8 mouse cellular contexts compared by ENCODE assay signal in the genomic region with DNA sequence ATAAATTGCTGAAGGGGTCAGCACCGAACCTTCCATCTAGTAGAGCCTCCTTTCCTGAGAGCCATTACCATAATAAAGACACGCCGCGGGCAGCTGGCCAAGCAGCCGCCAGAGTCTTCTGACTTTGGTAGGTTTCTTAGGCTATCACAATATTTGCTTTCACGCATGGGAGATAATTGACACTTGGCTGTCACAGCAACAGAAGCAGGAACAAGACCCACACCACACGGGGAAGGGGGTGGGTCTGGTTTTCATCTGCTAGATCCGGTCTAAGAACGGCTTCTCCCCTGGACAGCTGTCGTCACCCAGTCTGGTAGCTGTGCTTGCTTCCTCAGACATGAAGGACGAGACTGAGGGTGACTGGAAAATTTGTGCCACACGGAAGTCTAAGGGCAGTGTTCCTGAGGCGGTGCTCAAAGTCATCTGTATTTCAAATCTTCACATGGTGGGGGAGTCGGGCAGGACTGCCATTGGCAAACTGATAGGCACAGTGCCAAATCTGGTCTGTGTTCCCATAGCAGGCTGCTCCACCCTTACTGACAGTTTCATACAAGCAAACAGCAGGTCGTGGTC.
A peak's percentile ranks its signal among the peaks of the same experiment; 100 is the strongest.
DNase-seq lines count a peak whose midpoint lies in the region; ATAC-seq and TF ChIP-seq lines count a peak whose summit lies in the region.

No protein-coding gene starts in this region.

- no peak for TF ChIP-seq CTCF in kidney, postnatal 0 days (IDR thresholded peaks at IDR 0.05; ENCODE audit: low read depth)

- no peak overlapping the region for H3K27ac ChIP-seq in neural tube, embryonic 15.5 days (replicated peaks)
- no peak overlapping the region for H3K27ac ChIP-seq in kidney, postnatal 0 days

- no peak overlapping the region for H3K9ac ChIP-seq in neural tube, embryonic 15.5 days (replicated peaks)
- no peak overlapping the region for H3K9ac ChIP-seq in kidney, postnatal 0 days (ENCODE audit: low read depth, low read length)

- no peaks in the 10 kb centered on the region for H3K36me3 ChIP-seq in neural tube, embryonic 15.5 days
- H3K36me3 ChIP-seq in kidney, postnatal 0 days (ENCODE audit: insufficient read depth, low read length) = no peaks in the 10 kb centered on the region

- no peak for ATAC-seq in neural tube, embryonic 15.5 days (ENCODE audit: low FRiP score)
- ATAC-seq in kidney, postnatal 0 days (replicated peaks; ENCODE audit: low FRiP score, low read depth) = peak; percentile 86

- H3K27me3 ChIP-seq in neural tube, embryonic 15.5 days (replicated peaks) = no peaks in the 10 kb centered on the region
- no peaks in the 10 kb centered on the region for H3K27me3 ChIP-seq in kidney, postnatal 0 days (ENCODE audit: insufficient read depth, low read length)

- no peak overlapping the region for H3K4me3 ChIP-seq in neural tube, embryonic 15.5 days (replicated peaks)
- no peak overlapping the region for H3K4me3 ChIP-seq in kidney, postnatal 0 days (replicated peaks; ENCODE audit: low read depth, low read length)

- no peaks in the 10 kb centered on the region for H3K9me3 ChIP-seq in neural tube, embryonic 15.5 days (replicated peaks)
- H3K9me3 ChIP-seq in kidney, postnatal 0 days (replicated peaks; ENCODE audit: low read length) = no peaks in the 10 kb centered on the region

- H3K4me2 ChIP-seq in neural tube, embryonic 15.5 days = no peak overlapping the region
- peak overlapping the region; percentile 41 for H3K4me2 ChIP-seq in kidney, postnatal 0 days (ENCODE audit: low read length)

- 0 out of 2 replicates have a peak, but pooled peaks cover 4% of the 10 kb centered on the region for H3K4me1 ChIP-seq in neural tube, embryonic 15.5 days
- no peaks in the 10 kb centered on the region for H3K4me1 ChIP-seq in kidney, postnatal 0 days (replicated peaks; ENCODE audit: insufficient read depth, low read length)

- 48% methylated on average over 15 of the region's 15 CpGs for WGBS in neural tube, embryonic 15.5 days
- WGBS in kidney, postnatal 0 days = 17% methylated on average over 15 of the region's 15 CpGs

- DNase-seq in adrenal gland, postnatal 14 days = peak; percentile 35
- no peak for DNase-seq in adrenal gland, adult 8-10 months
- DNase-seq in neural tube, embryonic 10.5 days (ENCODE audit: extremely low spot score, low spot score) = peak; percentile 20
- peak; percentile 48 for DNase-seq in kidney, postnatal 0 days (ENCODE audit: low spot score)
- DNase-seq in urinary bladder, postnatal 36 days (ENCODE audit: low spot score in 2 of 2) = peak; percentile 64 to 72
- DNase-seq in right cerebral cortex, adult 2 months (ENCODE audit: low spot score in 2 of 2) = no peak
- no peak for DNase-seq in cerebellum, postnatal 36 days

Comparison
In these comparisons a context has a peak if more than half of its experiments do, and no peak if none do; other contexts are left out.
1. DNase-seq: peak in adrenal gland, postnatal 14 days (single experiment), neural tube, embryonic 10.5 days (single experiment), kidney, postnatal 0 days (single experiment) and urinary bladder, postnatal 36 days (2 of 2); none in adrenal gland, adult 8-10 months (single experiment), right cerebral cortex, adult 2 months (0 of 2) and cerebellum, postnatal 36 days (0 of 2).